Mouse (Mus musculus) limb, embryonic 10.5 days (tissue): Measurements from ENCODE around the gene Atxn7l1. TPM values are rescaled to one million over a fixed set of nuclear protein-coding genes. Genes with fewer than 3 reads are reported as not detected.

Experiments used
- DNase-seq: peaks from one replicate; pipeline ENCODE4 v3.0.0-alpha.2; 2017; ENCODE audit warnings: low spot score
- H3K27ac ChIP-seq: fragments of 300-500 bp; sonication (generic); 2 replicates; pipeline ENCODE4 v1.5.1; 2016; ENCODE audit warnings: mild to moderate bottlenecking
- H3K27me3 ChIP-seq: fragments of 300-500 bp; sonication (generic); 2 replicates; pipeline ENCODE4 v1.6.1; 2016; ENCODE audit warnings: low read depth, mild to moderate bottlenecking; ENCODE audit not compliant: poor library complexity, severe bottlenecking
- H3K36me3 ChIP-seq: fragments of 300-500 bp; sonication (generic); 2 replicates; pipeline ENCODE4 v1.6.1; 2016; ENCODE audit warnings: mild to moderate bottlenecking, moderate library complexity
- H3K4me1 ChIP-seq: fragments of 300-500 bp; sonication (generic); 2 replicates; pipeline ENCODE4 v1.6.1; 2016
- H3K4me3 ChIP-seq: fragments of 300-500 bp; sonication (generic); 2 replicates; pipeline ENCODE4 v1.5.1; 2016; ENCODE audit warnings: mild to moderate bottlenecking, moderate library complexity
- H3K9me3 ChIP-seq: fragments of 300-500 bp; sonication (generic); replicated peaks from 2 replicates; pipeline ENCODE4 v1.6.1; 2016; ENCODE audit warnings: mild to moderate bottlenecking
- WGBS: fragments of 180-500 bp; shearing (Covaris S2); methylation state at CpG from one replicate; pipeline ENCODE4 v1.1.7; 2016; 5-methylcytosine and 5-hydroxymethylcytosine counted together
- polyA plus RNA-seq: library from polyadenylated mRNA; unstranded; fragments of >200 nt; fragmentation: Nextera tagmentation; extraction: Ambion mirVana; gene quantifications from 2 replicates; pipeline ENCODE4 v1.2.1, GENCODE M21; 2016

The Atxn7l1 gene
- polyA plus RNA-seq, 1 experiment from 2014 or later, result 11.0 TPM

DNA sequence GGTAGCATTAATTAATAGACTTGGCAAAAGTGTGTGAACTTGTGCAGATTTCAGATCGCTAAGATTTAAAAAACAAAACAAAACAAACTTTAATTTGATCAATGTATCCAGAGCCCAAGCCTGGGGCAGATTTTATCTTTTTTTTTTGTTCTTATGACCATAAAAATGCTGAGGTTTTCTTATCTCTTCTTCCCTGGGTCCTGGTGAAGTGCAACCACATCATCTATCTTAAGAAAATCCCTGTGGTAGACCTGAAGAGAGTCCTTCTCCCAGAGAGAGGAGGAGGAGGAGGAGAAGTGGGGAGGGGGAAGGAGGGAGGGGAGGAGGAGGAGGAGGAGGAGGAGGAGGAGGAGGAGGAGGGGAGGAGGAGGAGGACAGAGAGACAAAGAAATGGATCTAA is 78.5 kb downstream of the Atxn7l1 start:
- Histone ChIP-seq H3K27ac (no peak overlapping the region), H3K36me3 (no peaks in the 10 kb centered on the region), H3K4me1 (peaks cover 12% of the 10 kb centered on the region), H3K4me3 (no peak overlapping the region), H3K27me3 (no peaks in the 10 kb centered on the region), H3K9me3 (no peaks in the 10 kb centered on the region)
- WGBS, result 88% methylated on average over 1 of the region's 1 CpGs
- DNase-seq, result no peak

DNA sequence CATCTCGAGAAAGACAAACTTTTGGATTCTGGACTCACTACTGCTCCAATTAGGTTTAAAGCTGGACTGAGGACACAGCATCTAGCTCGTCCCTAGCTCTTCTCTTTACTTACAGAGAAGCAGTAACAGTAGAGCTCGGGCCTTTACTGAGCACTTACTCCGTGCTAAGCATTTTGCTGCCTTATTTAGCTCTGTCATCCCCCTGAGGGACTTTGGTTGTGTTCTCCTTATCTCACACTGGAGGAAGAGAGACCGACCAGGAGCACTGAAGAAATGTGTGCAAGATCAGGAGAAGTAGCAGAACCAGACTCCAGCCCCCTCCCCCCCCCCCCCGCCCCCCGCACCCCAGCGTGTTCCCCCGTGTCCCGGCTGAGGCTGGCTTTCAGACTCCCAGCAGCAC is 79.1 kb downstream of the Atxn7l1 start:
- Histone ChIP-seq H3K27ac (no peak overlapping the region), H3K4me1 (peaks cover 12% of the 10 kb centered on the region), H3K27me3 (no peaks in the 10 kb centered on the region), H3K4me3 (no peak overlapping the region), H3K9me3 (no peaks in the 10 kb centered on the region), H3K36me3 (no peaks in the 10 kb centered on the region)
- WGBS, result 77% methylated on average over 9 of the region's 10 CpGs
- no peak for DNase-seq

DNA sequence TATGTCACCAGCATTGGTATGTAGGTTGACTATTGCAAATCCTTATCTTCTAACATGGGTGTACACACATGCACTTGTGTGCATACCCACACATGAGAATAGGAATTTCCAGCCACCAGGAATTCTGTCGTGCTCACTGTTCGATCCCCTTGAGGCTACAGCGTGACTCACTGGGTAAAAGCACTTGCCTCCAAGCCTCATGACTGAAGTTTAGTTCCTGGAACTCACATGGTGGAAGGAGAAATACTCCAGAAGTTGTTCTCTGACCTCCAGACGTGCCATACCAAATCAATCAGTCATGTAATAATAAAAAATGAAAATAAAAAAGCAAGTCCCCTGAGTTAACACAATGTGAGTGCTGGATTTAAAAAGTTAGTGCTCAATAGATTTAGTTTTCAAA is 87.8 kb downstream of the Atxn7l1 start:
- no peaks in the 10 kb centered on the region for H3K9me3 ChIP-seq
- no peak overlapping the region for H3K27ac ChIP-seq
- H3K4me3 ChIP-seq, result no peak overlapping the region
- H3K27me3 ChIP-seq, result no peaks in the 10 kb centered on the region
- H3K36me3 ChIP-seq, result no peaks in the 10 kb centered on the region
- no peak for DNase-seq
- 86% methylated on average over 4 of the region's 4 CpGs for WGBS
- H3K4me1 ChIP-seq, result peaks cover 11% of the 10 kb centered on the region; the same call in 1 of the 2 replicates

DNA sequence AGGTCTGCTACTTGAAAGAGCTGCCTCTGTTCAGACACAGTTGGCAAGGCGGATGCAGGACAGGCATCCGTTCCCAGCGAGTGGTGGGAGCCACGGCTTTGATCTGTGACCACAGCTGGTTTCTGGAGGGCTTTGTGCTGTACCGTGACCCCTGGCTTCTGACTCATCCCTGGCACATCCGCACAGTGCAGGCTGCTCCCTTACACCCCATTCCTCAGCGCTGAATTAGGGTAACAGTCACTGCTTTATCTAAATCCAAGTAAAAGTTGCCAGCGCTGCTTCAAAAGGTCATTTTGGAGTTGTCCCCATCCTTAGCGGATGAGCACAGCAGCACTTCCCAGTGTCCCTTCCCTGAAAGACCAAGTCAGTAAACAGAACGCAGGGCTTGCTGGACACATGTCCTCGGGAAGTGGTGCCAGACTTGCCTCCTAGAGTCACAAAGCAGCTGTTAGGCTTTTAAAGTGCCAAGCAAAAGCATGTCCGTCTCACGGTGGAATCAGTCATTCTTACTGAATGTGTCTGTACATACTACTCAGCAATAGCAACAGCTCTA is 88.4 kb downstream of the Atxn7l1 start:
- Histone ChIP-seq H3K4me3 (no peak overlapping the region), H3K27ac (no peak overlapping the region), H3K36me3 (no peaks in the 10 kb centered on the region), H3K27me3 (no peaks in the 10 kb centered on the region), H3K9me3 (no peaks in the 10 kb centered on the region), H3K4me1 (peaks cover 11% of the 10 kb centered on the region; the same call in 1 of the 2 replicates)
- WGBS, result 61% methylated on average over 13 of the region's 13 CpGs
- no peak for DNase-seq

DNA sequence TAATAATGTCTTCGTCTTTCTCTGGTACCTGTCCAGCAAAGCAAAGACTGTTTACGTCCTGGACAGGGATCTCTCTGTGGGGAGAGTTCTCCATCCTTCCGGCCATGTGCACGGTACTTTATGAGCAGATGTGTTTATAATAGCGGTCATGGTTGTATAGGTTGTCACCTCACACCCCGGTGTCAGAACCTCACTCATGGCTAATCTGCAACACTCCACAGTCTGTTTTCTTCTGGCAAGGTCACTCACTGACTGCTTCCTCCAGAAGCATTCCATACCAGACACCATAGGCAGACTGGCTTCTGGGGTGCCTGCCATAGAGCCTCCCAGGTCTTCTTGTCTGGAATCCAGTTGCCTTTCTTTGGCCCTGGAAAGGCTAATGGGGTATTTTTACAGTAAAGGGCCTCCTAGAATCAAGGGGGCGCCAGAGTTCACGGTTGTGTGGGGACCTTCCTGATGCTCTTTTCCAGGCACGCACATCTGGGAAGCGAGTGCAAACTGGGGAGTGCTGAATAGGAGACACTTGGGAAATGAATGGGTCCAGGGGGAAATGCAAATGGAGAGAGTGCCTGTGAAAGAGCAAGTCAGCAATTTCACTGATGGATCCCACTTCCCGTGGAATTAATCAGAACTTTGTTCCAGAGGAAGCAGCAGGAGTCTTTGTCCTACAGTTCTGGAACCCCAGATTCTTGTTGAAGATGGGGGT is 89.0 kb downstream of the Atxn7l1 start:
- WGBS, result 74% methylated on average over 11 of the region's 11 CpGs
- H3K27ac ChIP-seq, result no peak overlapping the region
- H3K27me3 ChIP-seq, result no peaks in the 10 kb centered on the region
- H3K9me3 ChIP-seq, result no peaks in the 10 kb centered on the region
- DNase-seq, result no peak
- H3K4me3 ChIP-seq, result no peak overlapping the region
- H3K36me3 ChIP-seq, result no peaks in the 10 kb centered on the region
- peaks cover 11% of the 10 kb centered on the region; the same call in 1 of the 2 replicates for H3K4me1 ChIP-seq

DNA sequence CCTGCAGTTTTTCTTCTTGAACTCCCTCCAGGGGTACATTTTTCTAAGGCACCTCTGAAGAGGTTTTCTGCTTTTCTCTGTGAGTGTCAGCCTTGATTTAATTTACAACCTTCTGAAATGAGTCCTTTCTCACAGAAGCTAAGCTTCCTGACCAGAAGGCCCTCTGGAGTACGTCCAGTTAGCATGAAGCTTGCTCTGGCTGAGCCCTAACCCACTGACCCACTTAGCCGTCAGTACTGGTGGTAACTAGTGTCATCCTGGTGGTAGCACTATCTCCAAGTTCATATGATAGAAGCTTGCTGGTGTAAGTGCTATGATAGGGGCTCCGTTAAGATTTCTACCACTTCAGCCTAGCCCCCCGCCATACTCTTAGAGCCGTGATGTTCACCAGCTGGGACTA is 89.6 kb downstream of the Atxn7l1 start:
- Histone ChIP-seq H3K4me3 (no peak overlapping the region), H3K9me3 (no peaks in the 10 kb centered on the region), H3K27ac (no peak overlapping the region), H3K36me3 (no peaks in the 10 kb centered on the region), H3K27me3 (no peaks in the 10 kb centered on the region), H3K4me1 (peaks cover 11% of the 10 kb centered on the region; the same call in 1 of the 2 replicates)
- no peak for DNase-seq
- WGBS, result 87% methylated on average over 5 of the region's 5 CpGs

DNA sequence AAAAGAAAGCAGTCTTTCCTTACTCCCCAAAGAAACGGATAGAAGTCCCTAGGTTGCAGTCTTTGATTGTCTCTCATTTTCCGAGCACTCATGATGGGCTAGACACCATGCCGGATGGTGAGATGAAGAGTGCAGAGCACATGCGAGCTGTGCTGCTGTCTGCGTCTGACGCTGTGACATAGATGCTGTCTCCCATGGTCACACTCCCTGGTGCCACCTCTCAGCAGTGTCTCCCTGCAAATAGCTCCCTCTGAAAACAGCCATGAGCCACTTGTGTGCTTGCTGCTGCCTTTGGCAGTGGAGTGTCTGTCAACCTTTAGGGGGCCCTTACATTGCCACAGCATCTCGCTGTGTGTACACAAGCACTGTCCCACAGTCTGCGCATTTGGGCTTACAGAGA is 95.2 kb downstream of the Atxn7l1 start:
- H3K4me1 ChIP-seq, result peaks cover 17% of the 10 kb centered on the region
- DNase-seq, result no peak
- H3K27ac ChIP-seq, result 0 out of 2 replicates have a peak overlapping the region, but pooled peaks have one; percentile 9
- no peaks in the 10 kb centered on the region for H3K9me3 ChIP-seq
- no peaks in the 10 kb centered on the region for H3K27me3 ChIP-seq
- H3K4me3 ChIP-seq, result no peak overlapping the region
- H3K36me3 ChIP-seq, result no peaks in the 10 kb centered on the region
- 75% methylated on average over 8 of the region's 8 CpGs for WGBS

DNA sequence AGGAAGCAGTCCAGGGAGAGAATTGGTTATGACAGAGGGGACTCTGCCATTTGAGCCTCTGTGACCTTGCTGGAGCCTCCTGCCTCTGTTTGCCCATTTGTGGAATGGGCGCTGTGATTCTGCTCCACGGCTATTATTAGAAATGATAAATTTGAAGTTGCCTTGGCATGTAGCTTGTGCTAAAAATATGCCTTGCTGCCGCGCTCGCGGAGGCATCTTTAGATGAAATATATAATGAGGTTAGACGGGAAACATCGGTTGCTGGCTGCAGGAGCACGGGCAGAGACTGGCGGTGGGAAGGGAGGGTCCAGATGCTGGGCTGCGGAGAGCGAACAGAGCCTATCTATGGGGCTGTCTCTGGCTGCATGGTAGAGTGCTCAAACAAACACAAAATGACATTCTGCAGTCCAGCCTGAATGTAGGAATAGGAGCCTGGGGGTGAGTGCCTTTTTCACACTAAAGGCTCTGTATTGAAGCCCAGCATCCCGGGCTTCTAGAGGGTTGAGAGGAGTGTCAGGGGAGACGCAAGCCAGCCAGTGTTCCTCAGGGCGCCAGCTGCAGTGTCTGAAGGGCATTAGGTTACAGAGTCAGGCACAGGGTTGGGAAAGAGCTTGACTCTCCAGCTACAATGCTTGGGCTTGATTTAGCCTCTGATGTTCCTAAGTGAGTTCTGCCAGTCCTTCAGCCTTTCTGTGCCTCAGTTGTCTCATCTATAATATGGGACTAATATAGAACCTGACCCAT is 96.8 kb downstream of the Atxn7l1 start:
- H3K36me3 ChIP-seq, result no peaks in the 10 kb centered on the region
- WGBS, result 75% methylated on average over 15 of the region's 15 CpGs
- no peaks in the 10 kb centered on the region for H3K27me3 ChIP-seq
- H3K27ac ChIP-seq, result no peak overlapping the region
- H3K4me3 ChIP-seq, result no peak overlapping the region
- no peaks in the 10 kb centered on the region for H3K9me3 ChIP-seq
- no peak for DNase-seq
- H3K4me1 ChIP-seq, result peaks cover 17% of the 10 kb centered on the region

DNA sequence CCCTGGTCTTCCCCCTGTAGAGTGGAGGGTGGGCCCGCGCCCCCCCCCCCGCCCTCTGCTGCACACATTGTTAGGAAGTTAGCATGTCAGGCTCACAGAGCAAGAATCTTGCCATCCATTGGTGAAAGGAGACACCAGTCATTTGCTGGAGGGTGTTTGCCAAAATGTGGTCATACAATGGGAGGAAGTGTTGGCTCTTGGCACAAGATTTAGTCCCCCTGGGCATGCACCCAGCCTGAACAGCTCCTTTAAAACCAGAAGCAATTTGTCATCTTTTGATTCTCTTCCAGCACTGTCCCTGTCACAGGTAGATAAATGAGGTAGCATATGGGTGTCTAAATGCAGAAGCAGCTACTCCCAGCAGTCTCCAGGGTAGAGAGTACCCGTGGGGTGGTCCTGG is 98.0 kb downstream of the Atxn7l1 start:
- 72% methylated on average over 4 of the region's 4 CpGs for WGBS
- H3K27me3 ChIP-seq, result no peaks in the 10 kb centered on the region
- peaks cover 9% of the 10 kb centered on the region for H3K36me3 ChIP-seq
- H3K27ac ChIP-seq, result no peak overlapping the region
- no peaks in the 10 kb centered on the region for H3K9me3 ChIP-seq
- no peak for DNase-seq
- peaks cover 17% of the 10 kb centered on the region for H3K4me1 ChIP-seq
- no peak overlapping the region for H3K4me3 ChIP-seq

DNA sequence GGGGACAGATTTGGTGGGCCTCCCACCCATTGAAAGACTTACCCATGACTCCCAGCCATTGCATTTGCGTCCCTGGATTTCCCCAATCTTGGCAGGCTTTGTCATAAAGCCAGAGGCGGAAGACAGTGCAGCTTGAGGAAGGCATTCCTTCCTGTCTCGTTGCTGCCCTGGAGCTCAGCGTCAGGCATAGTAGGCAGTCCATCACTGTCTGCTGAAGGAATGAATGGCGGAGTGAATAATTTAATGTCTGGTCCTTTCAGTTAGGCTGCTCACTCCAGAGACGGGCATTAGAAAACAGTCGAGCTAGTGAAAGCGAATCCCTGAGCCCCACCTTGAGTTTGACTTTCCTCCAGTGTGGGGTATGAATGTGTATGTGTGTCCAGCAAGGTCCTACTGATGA is 99.4 kb downstream of the Atxn7l1 start:
- Histone ChIP-seq H3K36me3 (peaks cover 9% of the 10 kb centered on the region), H3K4me1 (peaks cover 17% of the 10 kb centered on the region), H3K4me3 (no peak overlapping the region), H3K27ac (no peak overlapping the region), H3K27me3 (no peaks in the 10 kb centered on the region), H3K9me3 (no peaks in the 10 kb centered on the region)
- DNase-seq, result no peak
- WGBS, result 82% methylated on average over 8 of the region's 8 CpGs

DNA sequence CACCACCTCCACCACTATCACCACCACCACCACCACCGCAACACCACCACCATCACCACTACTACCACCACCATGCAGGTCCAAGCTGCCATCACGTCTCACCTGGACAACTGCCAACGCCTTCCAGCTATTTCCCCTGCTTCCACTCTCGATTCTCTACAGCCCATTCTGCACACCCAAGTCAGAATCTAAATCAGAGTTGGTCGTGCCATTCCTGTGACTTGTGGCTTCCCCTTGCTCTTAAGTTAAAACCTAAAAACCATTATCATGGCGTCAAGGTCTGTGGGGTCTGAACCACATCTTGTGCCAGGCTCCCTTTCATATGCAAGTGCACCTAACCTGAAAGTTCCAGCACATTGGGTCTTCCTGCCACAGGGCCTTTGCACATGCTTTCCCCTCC is 102.7 kb downstream of the Atxn7l1 start:
- Histone ChIP-seq H3K36me3 (peaks cover 9% of the 10 kb centered on the region), H3K4me3 (no peak overlapping the region), H3K27me3 (no peaks in the 10 kb centered on the region), H3K4me1 (peaks cover 9% of the 10 kb centered on the region; the same call in 1 of the 2 replicates), H3K9me3 (no peaks in the 10 kb centered on the region), H3K27ac (no peak overlapping the region)
- WGBS, result 95% methylated on average over 6 of the region's 6 CpGs
- no peak for DNase-seq

DNA sequence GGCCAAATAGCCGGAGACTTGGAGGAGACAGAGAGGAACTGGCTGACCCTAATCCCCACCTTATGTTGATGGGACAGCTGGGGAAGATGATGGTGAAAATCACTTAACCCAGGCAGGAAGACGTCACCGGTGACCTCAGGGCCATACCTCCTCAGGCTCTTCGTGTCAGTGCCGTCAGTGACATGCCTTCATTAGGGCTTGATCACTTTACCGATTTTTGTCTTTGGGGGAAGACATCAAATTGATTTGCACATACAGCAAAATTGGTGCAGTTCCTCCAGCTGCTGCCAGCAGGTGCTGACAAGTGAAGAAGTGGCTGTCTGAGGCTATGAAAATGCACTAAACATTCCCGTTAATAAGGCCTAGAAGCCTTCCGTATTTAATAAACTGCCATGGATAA is 103.9 kb downstream of the Atxn7l1 start:
- H3K27me3 ChIP-seq, result no peaks in the 10 kb centered on the region
- 86% methylated on average over 8 of the region's 8 CpGs for WGBS
- H3K4me3 ChIP-seq, result no peak overlapping the region
- H3K4me1 ChIP-seq, result 0 out of 2 replicates have a peak, but pooled peaks cover under 1% of the 10 kb centered on the region
- H3K27ac ChIP-seq, result no peak overlapping the region
- peaks cover 9% of the 10 kb centered on the region for H3K36me3 ChIP-seq
- DNase-seq, result no peak
- H3K9me3 ChIP-seq, result no peaks in the 10 kb centered on the region

DNA sequence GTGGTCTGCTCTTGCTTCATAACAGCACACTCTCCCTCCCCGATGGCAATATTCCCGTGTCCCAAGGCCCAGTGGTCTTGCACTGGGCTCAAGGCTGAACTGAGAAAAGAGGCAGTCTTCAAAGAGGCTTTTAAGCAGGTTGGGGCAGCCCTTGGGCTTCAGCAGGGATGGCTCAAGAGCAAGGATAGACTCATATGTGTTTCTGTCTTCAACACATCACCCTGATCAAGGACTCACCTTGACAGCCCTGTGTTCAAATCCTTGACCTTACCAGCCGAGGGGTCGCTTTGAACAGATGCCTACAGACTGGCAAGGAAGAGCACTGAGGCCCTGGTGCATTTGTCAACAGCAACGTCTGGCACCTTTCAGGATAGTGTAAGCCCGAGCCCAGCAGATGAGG is 105.1 kb downstream of the Atxn7l1 start:
- H3K4me1 ChIP-seq, result no peaks in the 10 kb centered on the region
- H3K27me3 ChIP-seq, result no peaks in the 10 kb centered on the region
- no peak for DNase-seq
- H3K36me3 ChIP-seq, result peaks cover 9% of the 10 kb centered on the region
- H3K4me3 ChIP-seq, result no peak overlapping the region
- no peaks in the 10 kb centered on the region for H3K9me3 ChIP-seq
- 78% methylated on average over 6 of the region's 6 CpGs for WGBS
- H3K27ac ChIP-seq, result no peak overlapping the region
